Mouse (Mus musculus): Measurements from ENCODE around the gene Arhgap32.

DNA sequence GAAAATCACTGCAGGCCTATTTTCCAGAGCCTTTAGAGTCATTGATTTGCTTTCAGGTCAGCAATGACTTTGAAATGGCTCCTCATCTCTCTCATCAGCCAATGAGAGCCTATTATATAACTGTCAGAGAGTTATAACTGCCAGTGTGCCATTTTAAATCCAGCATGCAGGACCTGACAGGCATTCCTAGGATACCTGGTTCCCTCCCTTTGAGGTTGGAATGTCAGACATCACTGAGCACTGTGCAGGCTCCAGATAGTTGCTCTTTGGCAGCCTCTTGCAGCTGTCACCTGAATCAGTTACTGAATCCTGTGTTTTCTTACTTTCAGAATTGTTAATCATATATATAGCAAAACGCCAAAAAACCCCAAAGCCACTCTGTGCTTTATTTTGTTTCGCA lies 111.1 kb downstream of the Arhgap32 start:
- TF ChIP-seq CTCF (IDR thresholded peaks at IDR 0.05; ENCODE audit: borderline replicate concordance, extremely low read depth, insufficient read depth, insufficient read length) (no peak), POLR2A (IDR thresholded peaks at IDR 0.05; ENCODE audit: borderline replicate concordance, extremely low read depth, insufficient read depth, insufficient read length, poor library complexity, severe bottlenecking) (no peak)
